Mouse (Mus musculus): ENCODE results near the gene Phlda2. TPM values are rescaled to one million over a fixed set of nuclear protein-coding genes. Genes with fewer than 3 reads are reported as not detected.

Gene Phlda2
- polyA plus RNA-seq, 1 experiment from 2014 or later = 3.3 TPM

DNA sequence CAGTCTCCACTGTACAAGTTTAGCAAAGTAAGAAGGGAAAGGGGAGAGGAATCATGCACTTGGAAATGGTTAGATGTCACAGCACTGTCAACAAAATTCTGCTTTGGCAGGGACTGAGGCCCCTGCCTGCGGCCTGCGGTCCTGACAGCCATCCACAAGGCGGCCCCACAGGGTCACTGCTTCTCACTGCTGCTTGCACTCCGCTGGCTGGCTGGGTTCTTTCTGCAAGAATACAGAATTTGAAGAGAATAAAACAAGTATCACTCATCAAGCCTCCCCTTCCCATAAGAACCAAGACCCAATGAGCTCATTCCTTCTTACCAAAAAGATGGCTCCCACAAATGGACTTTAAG, 11.4 kb upstream of the Phlda2 start:
- H3K27ac ChIP-seq = no peak overlapping the region
- H3K27me3 ChIP-seq = no peaks in the 10 kb centered on the region
- no peak overlapping the region for H3K4me2 ChIP-seq (replicated peaks)
- 93% methylated on average over 4 of the region's 4 CpGs for WGBS
- H3K4me1 ChIP-seq = no peaks in the 10 kb centered on the region
- H3K36me3 ChIP-seq = peaks cover 67% of the 10 kb centered on the region
- no peak overlapping the region for H3K4me3 ChIP-seq
- no peak for ATAC-seq (ENCODE audit: low FRiP score)
- no peaks in the 10 kb centered on the region for H3K9me3 ChIP-seq (replicated peaks)
- no peak overlapping the region for H3K9ac ChIP-seq

GRCm38 (mm10) chr7:143513763-143514415, 10.9 kb upstream of the Phlda2 start:
- no peak for ATAC-seq (ENCODE audit: low FRiP score)
- no peaks in the 10 kb centered on the region for H3K4me1 ChIP-seq
- no peak overlapping the region for H3K9ac ChIP-seq
- H3K4me3 ChIP-seq = no peak overlapping the region
- 89% methylated on average over 10 of the region's 10 CpGs for WGBS
- H3K27ac ChIP-seq = no peak overlapping the region
- H3K36me3 ChIP-seq = peaks cover 62% of the 10 kb centered on the region
- H3K4me2 ChIP-seq (replicated peaks) = no peak overlapping the region
- H3K9me3 ChIP-seq (replicated peaks) = no peaks in the 10 kb centered on the region
- no peaks in the 10 kb centered on the region for H3K27me3 ChIP-seq

- H3K4me2 ChIP-seq (replicated peaks) = no peak overlapping the region
- no peak for ATAC-seq (ENCODE audit: low FRiP score)
- H3K9ac ChIP-seq = no peak overlapping the region
- H3K36me3 ChIP-seq = peaks cover 38% of the 10 kb centered on the region
- H3K9me3 ChIP-seq (replicated peaks) = no peaks in the 10 kb centered on the region
- no peak overlapping the region for H3K27ac ChIP-seq
- H3K4me3 ChIP-seq = no peak overlapping the region
- no peaks in the 10 kb centered on the region for H3K4me1 ChIP-seq
- H3K27me3 ChIP-seq = no peaks in the 10 kb centered on the region
These were observed 8.4 kb upstream of the Phlda2 start for GRCm38 (mm10) chr7:143511335-143511712.

GRCm38 (mm10) chr7:143510593-143511334, 7.8 kb upstream of the Phlda2 start:
- no peak for ATAC-seq (ENCODE audit: low FRiP score)
- H3K9me3 ChIP-seq (replicated peaks) = no peaks in the 10 kb centered on the region
- no peaks in the 10 kb centered on the region for H3K27me3 ChIP-seq
- H3K4me1 ChIP-seq = no peaks in the 10 kb centered on the region
- no peak overlapping the region for H3K4me2 ChIP-seq (replicated peaks)
- H3K4me3 ChIP-seq = no peak overlapping the region
- peaks cover 35% of the 10 kb centered on the region for H3K36me3 ChIP-seq
- no peak overlapping the region for H3K9ac ChIP-seq
- no peak overlapping the region for H3K27ac ChIP-seq
- 93% methylated on average over 3 of the region's 3 CpGs for WGBS

- Histone ChIP-seq H3K36me3 (peaks cover 23% of the 10 kb centered on the region), H3K9ac (no peak overlapping the region), H3K27me3 (peaks cover 9% of the 10 kb centered on the region), H3K4me1 (no peaks in the 10 kb centered on the region), H3K9me3 (replicated peaks) (no peaks in the 10 kb centered on the region), H3K4me2 (replicated peaks) (no peak overlapping the region), H3K4me3 (no peak overlapping the region), H3K27ac (no peak overlapping the region)
- no peak for ATAC-seq (ENCODE audit: low FRiP score)
- WGBS = 70% methylated on average over 1 of the region's 1 CpGs
These were observed 6.6 kb upstream of the Phlda2 start for GRCm38 (mm10) chr7:143509566-143509965.

GRCm38 (mm10) chr7:143506675-143507074, 3.7 kb upstream of the Phlda2 start:
- Histone ChIP-seq H3K27ac (no peak overlapping the region), H3K27me3 (peaks cover 38% of the 10 kb centered on the region), H3K4me3 (no peak overlapping the region), H3K36me3 (no peaks in the 10 kb centered on the region), H3K4me1 (peaks cover 13% of the 10 kb centered on the region), H3K4me2 (replicated peaks) (no peak overlapping the region), H3K9me3 (replicated peaks) (no peaks in the 10 kb centered on the region), H3K9ac (no peak overlapping the region)
- no peak for ATAC-seq (ENCODE audit: low FRiP score)
- WGBS = 20% methylated on average over 7 of the region's 7 CpGs

- WGBS = 70% methylated on average over 7 of the region's 7 CpGs
These were observed 3.3 kb upstream of the Phlda2 start for GRCm38 (mm10) chr7:143506271-143506670.

GRCm38 (mm10) chr7:143505823-143506222, 2.9 kb upstream of the Phlda2 start:
- peaks cover 46% of the 10 kb centered on the region for H3K27me3 ChIP-seq
- no peak for ATAC-seq (ENCODE audit: low FRiP score)

More at GRCm38 (mm10) chr7:143506271-143506670, 3.3 kb upstream of the Phlda2 start:
- no peak overlapping the region for H3K4me3 ChIP-seq
- no peak overlapping the region for H3K9ac ChIP-seq
- H3K27me3 ChIP-seq = peaks cover 42% of the 10 kb centered on the region
- peaks cover 15% of the 10 kb centered on the region for H3K4me1 ChIP-seq
- no peaks in the 10 kb centered on the region for H3K36me3 ChIP-seq
- no peak for ATAC-seq (ENCODE audit: low FRiP score)
- H3K9me3 ChIP-seq (replicated peaks) = no peaks in the 10 kb centered on the region
- H3K27ac ChIP-seq = no peak overlapping the region
- no peak overlapping the region for H3K4me2 ChIP-seq (replicated peaks)

DNA sequence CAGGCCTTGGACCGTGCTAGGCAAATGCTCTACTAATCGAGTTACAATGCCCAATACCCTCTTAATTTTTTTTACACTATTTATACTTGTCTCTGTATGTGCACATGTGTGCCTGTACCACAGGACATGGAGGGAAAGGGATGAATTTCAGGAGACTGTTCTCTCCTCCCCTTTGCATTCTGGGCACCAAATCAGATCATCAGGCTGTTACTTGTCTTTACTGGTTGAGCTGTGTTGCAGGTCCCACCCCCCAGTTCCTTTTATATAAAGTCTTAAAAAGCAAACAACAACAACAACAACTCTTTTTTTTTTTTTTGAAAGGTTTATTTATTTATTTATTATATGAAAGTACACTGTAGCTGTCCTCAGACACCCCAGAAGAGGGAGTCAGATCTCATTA, 2.5 kb upstream of the Phlda2 start:
- peaks cover 50% of the 10 kb centered on the region for H3K27me3 ChIP-seq
- H3K27ac ChIP-seq = no peak overlapping the region
- 85% methylated on average over 2 of the region's 2 CpGs for WGBS
- H3K9me3 ChIP-seq (replicated peaks) = no peaks in the 10 kb centered on the region
- no peak overlapping the region for H3K9ac ChIP-seq
- H3K4me2 ChIP-seq (replicated peaks) = no peak overlapping the region
- H3K36me3 ChIP-seq = no peaks in the 10 kb centered on the region
- ATAC-seq (ENCODE audit: low FRiP score) = no peak
- H3K4me3 ChIP-seq = no peak overlapping the region
- peaks cover 15% of the 10 kb centered on the region for H3K4me1 ChIP-seq

More at GRCm38 (mm10) chr7:143505823-143506222, 2.9 kb upstream of the Phlda2 start:
- no peak overlapping the region for H3K9ac ChIP-seq
- H3K4me3 ChIP-seq = no peak overlapping the region
- no peaks in the 10 kb centered on the region for H3K36me3 ChIP-seq
- H3K4me2 ChIP-seq (replicated peaks) = no peak overlapping the region
- H3K4me1 ChIP-seq = peaks cover 15% of the 10 kb centered on the region
- 25% methylated on average over 11 of the region's 11 CpGs for WGBS
- H3K27ac ChIP-seq = no peak overlapping the region
- H3K9me3 ChIP-seq (replicated peaks) = no peaks in the 10 kb centered on the region

DNA sequence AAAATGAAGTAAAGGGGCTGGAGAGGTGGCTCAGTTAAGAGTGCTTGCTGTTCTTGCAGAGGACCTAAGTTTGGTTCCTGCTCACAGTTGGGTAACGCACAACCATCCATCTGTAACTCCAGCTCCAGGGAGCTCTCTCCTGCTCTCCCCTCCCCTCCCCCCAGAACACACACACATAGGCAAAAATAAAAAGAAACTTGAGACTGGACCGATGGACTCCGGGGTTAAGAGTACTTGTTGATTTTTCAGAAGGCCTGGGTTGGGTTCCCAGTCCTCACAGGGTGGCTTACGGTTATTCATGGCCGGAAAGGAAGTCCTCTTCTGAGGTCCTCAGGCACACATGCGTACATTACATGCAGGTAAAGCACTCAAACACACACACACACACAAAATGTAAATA, 976 bp upstream of the Phlda2 start:
- WGBS = 82% methylated on average over 6 of the region's 6 CpGs
- no peak overlapping the region for H3K4me3 ChIP-seq
- no peak overlapping the region for H3K4me2 ChIP-seq (replicated peaks)
- no peaks in the 10 kb centered on the region for H3K9me3 ChIP-seq (replicated peaks)
- peaks cover 64% of the 10 kb centered on the region for H3K27me3 ChIP-seq
- no peak overlapping the region for H3K9ac ChIP-seq
- H3K27ac ChIP-seq = no peak overlapping the region
- no peak for ATAC-seq (ENCODE audit: low FRiP score)
- H3K4me1 ChIP-seq = peaks cover 15% of the 10 kb centered on the region
- no peaks in the 10 kb centered on the region for H3K36me3 ChIP-seq

- H3K4me1 ChIP-seq = peaks cover 15% of the 10 kb centered on the region
- H3K4me3 ChIP-seq = peak overlapping the region; percentile 37
- H3K4me2 ChIP-seq (replicated peaks) = peak overlapping the region; percentile 67
- no peak for ATAC-seq (ENCODE audit: low FRiP score)
- 0 out of 2 replicates have a peak overlapping the region, but pooled peaks have one; percentile 15 for H3K9ac ChIP-seq
- H3K9me3 ChIP-seq (replicated peaks) = no peaks in the 10 kb centered on the region
- H3K27me3 ChIP-seq = peaks cover 68% of the 10 kb centered on the region
- H3K36me3 ChIP-seq = no peaks in the 10 kb centered on the region
- no peak overlapping the region for H3K27ac ChIP-seq
- WGBS = 4% methylated on average over 55 of the region's 55 CpGs
These were observed 1.1 kb downstream of the Phlda2 start for GRCm38 (mm10) chr7:143501643-143502417.

DNA sequence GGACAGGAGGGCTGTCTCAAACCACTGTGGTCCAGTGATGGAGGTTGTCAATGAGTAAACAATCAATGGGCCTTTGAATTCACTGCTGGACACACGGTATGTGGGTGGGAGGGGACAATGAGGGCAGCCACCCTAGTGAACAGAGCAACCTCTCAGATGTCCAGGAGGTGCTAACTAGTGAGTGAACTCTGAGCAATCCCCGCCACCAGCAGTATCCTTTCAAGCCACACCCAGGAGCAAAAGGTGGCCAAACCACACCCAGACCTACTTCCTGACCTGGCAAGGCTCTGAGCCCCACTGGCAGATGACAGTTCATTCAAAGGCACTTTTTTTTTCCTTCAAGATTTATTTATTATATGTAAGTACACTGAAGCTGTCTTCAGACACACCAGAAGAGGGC, 2.0 kb downstream of the Phlda2 start:
- Histone ChIP-seq H3K4me1 (peaks cover 15% of the 10 kb centered on the region), H3K9ac (no peak overlapping the region), H3K27ac (no peak overlapping the region), H3K4me3 (no peak overlapping the region), H3K4me2 (replicated peaks) (no peak overlapping the region), H3K9me3 (replicated peaks) (no peaks in the 10 kb centered on the region), H3K27me3 (peaks cover 68% of the 10 kb centered on the region), H3K36me3 (no peaks in the 10 kb centered on the region)
- 33% methylated on average over 2 of the region's 2 CpGs for WGBS
- no peak for ATAC-seq (ENCODE audit: low FRiP score)

Data from hindbrain, embryonic 12.5 days (tissue).